Mouse (Mus musculus) cerebellum, postnatal 4 days (tissue): ENCODE results near the gene Myo18a.
A peak's percentile ranks its signal among the peaks of the same experiment; 100 is the strongest.

Experiments
- DNase-seq, 2 experiments: peaks; one replicate each; pipeline ENCODE4 v3.0.0; 2022; ENCODE audit warnings: low spot score in 2 of 2, mixed read lengths in 1 of 2

The Myo18a gene

GRCm38 (mm10) chr11:77896820-77897805, 134.1 kb downstream of the Myo18a start:
- DNase-seq, result peak in 1 of 2 experiments; percentile 36

GRCm38 (mm10) chr11:77900187-77900586, 137.1 kb downstream of the Myo18a start:
- no peak for DNase-seq

- DNase-seq, result no peak
Observed at GRCm38 (mm10) chr11:77900696-77901095, 137.7 kb downstream of the Myo18a start.

- no peak for DNase-seq
Observed at GRCm38 (mm10) chr11:77901366-77901765, 138.3 kb downstream of the Myo18a start.

- DNase-seq, result no peak
Observed at GRCm38 (mm10) chr11:77901775-77902355, 138.8 kb downstream of the Myo18a start.

GRCm38 (mm10) chr11:77903761-77904160, 140.7 kb downstream of the Myo18a start:
- DNase-seq, result no peak

- no peak for DNase-seq
Observed at GRCm38 (mm10) chr11:77904707-77905106, 141.7 kb downstream of the Myo18a start.

GRCm38 (mm10) chr11:77906097-77906687, 143.1 kb downstream of the Myo18a start:
- peak in 1 of 2 experiments; percentile 55 for DNase-seq

- peak in 1 of 2 experiments; percentile 56 for DNase-seq
Observed at GRCm38 (mm10) chr11:77906747-77907174, 143.7 kb downstream of the Myo18a start.

GRCm38 (mm10) chr11:77908468-77908867, 145.4 kb downstream of the Myo18a start:
- no peak for DNase-seq

GRCm38 (mm10) chr11:77909376-77909775, 146.3 kb downstream of the Myo18a start:
- no peak for DNase-seq

GRCm38 (mm10) chr11:77909776-77910175, 146.7 kb downstream of the Myo18a start:
- no peak for DNase-seq

- no peak for DNase-seq
Observed at GRCm38 (mm10) chr11:77913505-77913904, 150.5 kb downstream of the Myo18a start.

GRCm38 (mm10) chr11:77914598-77915260, 151.7 kb downstream of the Myo18a start:
- no peak for DNase-seq
